Mouse (Mus musculus) megakaryocyte-erythroid progenitor cell, adult 5 weeks (primary cell): Measurements from ENCODE around the gene Decr2. TPM values are rescaled to one million over a fixed set of nuclear protein-coding genes. Genes with fewer than 3 reads are reported as not detected.

ENCODE experiments used
- polyA plus RNA-seq: library from polyadenylated mRNA; stranded (reverse); fragments of >175 nt; gene quantifications from 2 replicates; pipeline ENCODE4 v1.2.3, GENCODE M21; 2012

Gene Decr2
- 0.79 and 1.8 TPM in 2 replicates for polyA plus RNA-seq

GRCm38 (mm10) chr17:26089905-26090632 lies at the start of gene Decr2:
Gene Decr2 (minus strand): TSS chr17:26090337.

GRCm38 (mm10) chr17:26138239-26138836 lies 48.2 kb upstream of the Decr2 start, which contains the start of gene Axin1:
Gene Axin1 (plus strand): TSS chr17:26138688.

GRCm38 (mm10) chr17:26123267-26123684 lies 33.1 kb upstream of the Decr2 start, which contains the start of gene Mrpl28:
Gene Mrpl28 (plus strand): TSS chr17:26123500.

GRCm38 (mm10) chr17:26113181-26113948 lies 23.2 kb upstream of the Decr2 start, which contains the start of gene Tmem8:
Gene Tmem8 (plus strand): TSS chr17:26113299.

GRCm38 (mm10) chr17:26095121-26095740 lies 5.1 kb upstream of the Decr2 start, which contains the start of gene Nme4:
Gene Nme4 (minus strand): TSS chr17:26095602.

GRCm38 (mm10) chr17:26068831-26069739 lies 21.1 kb downstream of the Decr2 start, which contains the start of gene Rab11fip3:
Gene Rab11fip3 (minus strand): TSS chr17:26069555.

Other genes with a start within 250 kb of the Decr2 start
- 9.8 and 11.1 TPM in 2 replicates for gene Gm20683, start 248.6 kb downstream of the Decr2 start, polyA plus RNA-seq
- 116 and 144 TPM in 2 replicates for gene Rhot2, start 245.5 kb downstream of the Decr2 start, polyA plus RNA-seq
- 25.5 and 31.2 TPM in 2 replicates for gene Wdr90, start 228.8 kb downstream of the Decr2 start, polyA plus RNA-seq
- 137 and 165 TPM in 2 replicates for gene Mcrip2, start 221.6 kb downstream of the Decr2 start, polyA plus RNA-seq
- gene Mettl26, start 215.3 kb downstream of the Decr2 start, polyA plus RNA-seq, result 49.6 and 51.3 TPM in 2 replicates
- gene Wfikkn1, start 209.5 kb downstream of the Decr2 start, polyA plus RNA-seq, result 3.7 and 7.4 TPM in 2 replicates
- gene Rab40c, start 170.6 kb downstream of the Decr2 start, polyA plus RNA-seq, result 11.1 and 12.9 TPM in 2 replicates
- gene Pigq, start 145.4 kb downstream of the Decr2 start, polyA plus RNA-seq, result 135 and 143 TPM in 2 replicates
- 0.50 TPM in 1 of 2 replicates, not detected in the other for gene Nhlrc4, start 145.4 kb downstream of the Decr2 start, polyA plus RNA-seq
- gene A930017K11Rik, start 137.8 kb downstream of the Decr2 start, polyA plus RNA-seq, result 0.02 and 0.04 TPM in 2 replicates
- 46.0 and 55.2 TPM in 2 replicates for gene Capn15, start 104.5 kb downstream of the Decr2 start, polyA plus RNA-seq
- 5.8 and 10.9 TPM in 2 replicates for gene Rab11fip3, start 20.8 kb downstream of the Decr2 start, polyA plus RNA-seq
- 136 and 164 TPM in 2 replicates for gene Nme4, start 5.3 kb upstream of the Decr2 start, polyA plus RNA-seq
- gene Tmem8, start 23.0 kb upstream of the Decr2 start, polyA plus RNA-seq, result 14.6 and 15.2 TPM in 2 replicates
- gene Mrpl28, start 33.2 kb upstream of the Decr2 start, polyA plus RNA-seq, result 212 and 241 TPM in 2 replicates
- gene Axin1, start 48.4 kb upstream of the Decr2 start, polyA plus RNA-seq, result 56.6 and 71.3 TPM in 2 replicates
- 1.5 and 3.7 TPM in 2 replicates for gene Pdia2, start 108.8 kb upstream of the Decr2 start, polyA plus RNA-seq
- gene Rgs11, start 112.6 kb upstream of the Decr2 start, polyA plus RNA-seq, result 0.47 and 1.5 TPM in 2 replicates
- gene Arhgdig, start 117.4 kb upstream of the Decr2 start, polyA plus RNA-seq, result 1.0 and 1.7 TPM in 2 replicates
- 7.4 and 7.8 TPM in 2 replicates for gene Fam234a, start 153.9 kb upstream of the Decr2 start, polyA plus RNA-seq
- gene Luc7l, start 162.6 kb upstream of the Decr2 start, polyA plus RNA-seq, result 48.4 and 62.5 TPM in 2 replicates